Mouse (Mus musculus) olfactory bulb, adult 2 months (tissue): ENCODE measurements around the gene Sptssb. TPM values are rescaled to one million over a fixed set of nuclear protein-coding genes. Genes with fewer than 3 reads are reported as not detected.

Source experiments
- H3K27ac ChIP-seq: fragments of 200-500 bp; 2 replicates; pipeline ENCODE4 v1.5.1; 2012; ENCODE audit warnings: low read depth, low read length; ENCODE audit not compliant: insufficient read depth
- H3K4me1 ChIP-seq: fragments of 200-500 bp; 2 replicates; pipeline ENCODE4 v1.6.1; 2012; ENCODE audit warnings: low read length; ENCODE audit not compliant: control insufficient read depth, insufficient read depth
- H3K4me3 ChIP-seq: fragments of 200-500 bp; 2 replicates; pipeline ENCODE4 v1.5.1; 2012; ENCODE audit warnings: mild to moderate bottlenecking, low read depth, low read length, moderate library complexity; ENCODE audit not compliant: insufficient read depth
- CTCF ChIP-seq: fragments of 200-500 bp; IDR thresholded peaks from 2 replicates; pipeline ENCODE4 v1.5.1; 2012; ENCODE audit warnings: low read depth, mild to moderate bottlenecking, low read length, moderate library complexity; ENCODE audit not compliant: insufficient read depth
- POLR2A ChIP-seq: fragments of 200-500 bp; IDR thresholded peaks from 2 replicates; pipeline ENCODE4 v1.6.1; 2012; ENCODE audit warnings: mild to moderate bottlenecking, low read depth, low read length, moderate library complexity; ENCODE audit not compliant: insufficient read depth
- WGBS: fragments of 180-500 bp; shearing (Covaris S2); methylation state at CpG from one replicate; pipeline ENCODE4 v1.1.7; 2018; 5-methylcytosine and 5-hydroxymethylcytosine counted together
- polyA plus RNA-seq: library from polyadenylated mRNA; stranded (reverse); fragments of >200 nt; gene quantifications from 2 replicates; pipeline ENCODE4 v1.2.4, GENCODE M21; 2012; ENCODE audit warnings: low replicate concordance; ENCODE audit not compliant: missing spikeins, insufficient read depth, insufficient read length

Gene Sptssb
- polyA plus RNA-seq, 1 experiment: not detected

DNA sequence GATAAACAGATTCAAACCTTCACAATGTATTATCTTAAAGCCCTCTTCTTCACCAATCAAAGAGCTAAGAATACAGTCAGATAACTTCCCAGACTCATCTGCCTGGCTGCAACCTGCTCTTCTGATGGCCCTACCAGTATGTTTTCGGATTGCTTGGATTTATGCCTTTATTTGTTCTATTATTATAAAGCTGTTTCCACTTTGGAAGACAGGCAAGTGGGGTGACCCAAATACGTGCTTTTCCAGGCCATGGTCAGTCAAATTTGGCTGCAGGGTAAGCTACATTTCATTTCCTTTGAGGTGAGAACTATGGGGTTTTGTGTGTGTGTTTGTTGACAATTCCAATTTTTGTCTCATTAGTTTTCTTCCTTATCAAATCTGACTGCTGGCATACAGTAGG, 43.2 kb downstream of the Sptssb start:
- Histone ChIP-seq H3K27ac (no peak overlapping the region), H3K4me3 (no peak overlapping the region), H3K4me1 (no peaks in the 10 kb centered on the region)
- WGBS: 83% methylated on average over 2 of the region's 2 CpGs
- TF ChIP-seq CTCF (no peak), POLR2A (no peak)

DNA sequence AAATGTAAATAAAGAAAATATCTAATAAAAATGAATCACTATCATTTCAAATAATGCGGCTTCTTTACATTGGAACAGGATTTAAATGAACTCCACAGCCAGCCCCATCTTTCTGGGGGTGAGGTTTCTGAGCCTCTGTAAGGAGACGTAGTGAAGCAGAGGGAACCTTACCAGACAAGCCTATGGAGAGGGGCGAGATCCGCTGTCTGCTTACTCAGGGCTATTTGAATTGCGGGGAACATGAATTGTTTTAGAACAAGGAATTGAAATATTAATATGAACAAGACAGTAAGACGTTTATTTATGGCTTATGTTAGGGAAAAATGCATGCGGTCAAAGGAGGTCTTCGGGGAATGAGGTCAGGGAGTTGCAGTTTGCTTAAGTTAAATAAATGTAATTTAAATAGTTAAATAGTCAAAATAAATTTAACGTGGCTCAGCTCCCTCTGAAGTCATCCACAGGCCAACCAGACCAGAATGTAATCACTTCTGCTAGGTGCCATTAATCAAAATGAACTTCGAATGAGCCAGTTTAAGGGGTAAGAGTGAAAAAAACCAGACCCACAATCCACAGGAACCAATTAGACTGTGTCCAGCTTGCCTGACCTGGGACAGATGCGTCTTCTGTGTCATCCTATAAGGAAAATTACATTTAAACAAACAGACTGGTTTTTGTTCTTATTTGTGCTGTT, 46.6 kb downstream of the Sptssb start:
- WGBS: 92% methylated on average over 11 of the region's 11 CpGs
- TF ChIP-seq POLR2A (no peak), CTCF (no peak)
- Histone ChIP-seq H3K4me1 (no peaks in the 10 kb centered on the region), H3K4me3 (no peak overlapping the region), H3K27ac (no peak overlapping the region)

DNA sequence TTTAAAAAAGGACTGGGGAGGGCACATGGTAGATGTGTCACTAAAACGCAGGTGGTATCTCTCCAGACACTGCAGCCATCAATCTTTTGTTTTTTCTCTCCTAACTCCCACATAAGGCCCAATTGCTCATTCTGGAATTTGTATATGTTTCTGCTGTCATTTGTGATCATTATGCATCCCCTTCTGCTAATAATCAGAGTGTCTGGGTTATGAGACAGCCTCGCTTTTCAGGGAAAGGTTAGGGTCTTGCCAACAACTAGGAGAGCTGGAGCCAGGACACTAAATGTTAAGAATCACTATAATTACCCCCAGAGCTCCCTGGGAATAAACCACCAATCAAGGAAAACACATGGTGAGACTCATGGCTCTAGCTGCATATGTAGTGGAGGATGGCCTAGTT, 47.3 kb downstream of the Sptssb start:
- TF ChIP-seq POLR2A (no peak), CTCF (no peak)
- Histone ChIP-seq H3K4me1 (no peaks in the 10 kb centered on the region), H3K27ac (no peak overlapping the region), H3K4me3 (no peak overlapping the region)
- WGBS: 71% methylated on average over 2 of the region's 2 CpGs

DNA sequence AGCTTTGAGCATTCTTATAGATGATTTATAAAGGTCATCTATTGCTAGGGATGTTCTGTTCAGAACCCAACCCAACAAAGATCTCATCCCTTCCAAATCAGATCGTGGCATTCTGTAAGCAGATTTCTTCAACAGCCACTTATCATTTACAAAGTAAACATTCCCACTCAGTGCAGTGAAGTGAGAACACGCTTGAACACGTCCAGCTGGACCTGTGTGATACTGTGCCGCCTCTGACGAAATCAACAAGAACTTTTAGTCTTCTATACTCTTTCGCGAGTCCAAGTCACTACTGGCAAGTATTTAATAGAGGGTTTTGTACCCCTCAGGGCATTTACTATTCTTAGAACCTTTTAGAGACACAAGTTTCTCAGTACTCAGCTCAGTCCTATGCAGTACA, 51.3 kb downstream of the Sptssb start:
- H3K27ac ChIP-seq: no peak overlapping the region
- no peaks in the 10 kb centered on the region for H3K4me1 ChIP-seq
- WGBS: 81% methylated on average over 7 of the region's 7 CpGs
- TF ChIP-seq POLR2A (no peak), CTCF (no peak)
- H3K4me3 ChIP-seq: no peak overlapping the region

DNA sequence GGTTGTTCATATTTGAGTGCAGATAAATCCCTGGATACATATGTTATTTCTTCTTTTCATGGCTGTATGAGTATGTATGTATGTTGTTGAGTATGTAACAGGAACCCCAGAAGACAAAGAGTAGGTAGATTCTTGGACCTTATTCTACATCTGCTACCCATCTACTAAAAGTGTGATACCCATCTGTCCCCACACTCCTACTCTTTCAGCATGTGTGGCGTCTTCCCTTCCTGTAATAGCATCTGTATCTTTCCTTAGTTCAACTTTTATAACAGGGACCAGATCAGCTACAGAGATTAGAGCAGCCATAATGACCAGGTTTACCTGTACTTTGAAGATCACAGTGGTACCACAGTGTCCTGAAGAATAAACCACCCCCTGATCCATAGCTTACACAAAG, 56.6 kb downstream of the Sptssb start:
- Histone ChIP-seq H3K27ac (no peak overlapping the region), H3K4me3 (no peak overlapping the region), H3K4me1 (no peaks in the 10 kb centered on the region)
- 97% methylated on average over 1 of the region's 1 CpGs for WGBS
- TF ChIP-seq POLR2A (no peak), CTCF (no peak)

DNA sequence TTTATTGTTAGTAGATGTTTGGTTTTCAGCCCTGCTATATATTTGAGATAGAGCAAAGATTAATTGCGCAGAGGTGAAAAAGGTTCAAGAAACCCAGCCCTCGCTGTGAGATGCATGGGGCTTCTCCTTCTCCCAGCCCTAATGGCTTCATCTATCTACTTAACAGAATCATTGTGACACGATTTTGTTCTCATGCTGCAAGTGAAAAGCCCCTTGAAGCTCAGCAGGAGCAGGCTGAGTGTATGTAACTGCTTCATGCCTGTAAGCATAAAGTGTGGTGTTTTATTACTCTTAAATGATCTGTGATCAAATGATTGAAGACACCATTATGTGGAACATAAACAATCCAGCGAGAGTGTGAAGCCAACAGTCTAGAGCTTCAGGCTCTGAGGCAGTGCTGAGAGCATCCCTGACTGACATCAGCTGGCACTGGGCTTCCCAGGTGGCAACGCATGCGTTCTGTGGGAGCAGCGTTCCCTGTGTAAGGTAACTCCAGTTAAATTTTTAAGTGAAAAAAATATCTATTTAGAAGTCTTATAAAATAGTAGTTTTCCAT, 58.8 kb downstream of the Sptssb start:
- H3K27ac ChIP-seq: no peak overlapping the region
- H3K4me3 ChIP-seq: no peak overlapping the region
- peaks cover 2% of the 10 kb centered on the region; the same call in 1 of the 2 replicates for H3K4me1 ChIP-seq
- 80% methylated on average over 7 of the region's 7 CpGs for WGBS
- TF ChIP-seq CTCF: no peak
- TF ChIP-seq POLR2A: no peak

DNA sequence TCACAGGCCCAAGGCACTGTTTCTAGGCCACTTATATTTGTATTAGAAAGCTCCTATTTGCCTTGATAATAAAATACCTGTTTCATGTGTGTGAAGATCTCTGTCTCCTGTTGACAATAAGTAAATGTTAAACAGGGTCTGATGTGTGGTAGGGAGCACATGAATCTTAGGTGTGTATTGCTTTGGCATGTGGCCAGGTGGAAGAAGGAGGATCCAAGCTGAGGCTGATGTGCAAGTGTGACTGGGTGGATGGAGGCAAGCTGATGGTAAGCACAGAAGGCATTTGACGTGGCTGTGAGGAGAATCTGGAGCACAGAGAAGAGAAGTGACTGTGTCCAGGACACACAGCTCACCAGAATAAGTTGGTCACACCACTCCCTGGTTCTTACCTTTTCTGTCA, 60.6 kb downstream of the Sptssb start:
- peaks cover 2% of the 10 kb centered on the region; the same call in 1 of the 2 replicates for H3K4me1 ChIP-seq
- H3K4me3 ChIP-seq: no peak overlapping the region
- TF ChIP-seq POLR2A: no peak
- TF ChIP-seq CTCF: no peak
- WGBS: 93% methylated on average over 1 of the region's 1 CpGs
- no peak overlapping the region for H3K27ac ChIP-seq

DNA sequence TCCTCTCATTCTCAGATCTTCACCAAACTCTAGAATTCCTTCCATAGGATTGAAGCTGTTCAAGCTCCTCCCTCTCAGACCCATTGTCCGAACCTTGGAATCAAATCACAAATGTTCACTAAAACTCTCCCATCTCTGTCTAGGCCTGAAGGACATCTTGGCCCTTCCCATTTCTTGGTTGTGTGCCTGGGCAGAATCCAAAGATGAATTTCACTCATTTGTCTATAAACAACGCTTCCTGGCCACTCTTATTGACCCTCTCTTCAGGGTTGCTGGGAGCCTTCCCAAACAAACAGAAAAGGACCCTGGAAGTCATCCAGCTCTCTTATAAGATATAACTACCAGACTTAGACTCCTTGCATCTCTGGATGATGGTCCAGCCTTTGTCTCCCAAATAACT, 61.8 kb downstream of the Sptssb start:
- Histone ChIP-seq H3K27ac (no peak overlapping the region), H3K4me3 (no peak overlapping the region), H3K4me1 (peaks cover 2% of the 10 kb centered on the region; the same call in 1 of the 2 replicates)
- 90% methylated on average over 2 of the region's 2 CpGs for WGBS
- no peak for TF ChIP-seq POLR2A
- TF ChIP-seq CTCF: no peak

DNA sequence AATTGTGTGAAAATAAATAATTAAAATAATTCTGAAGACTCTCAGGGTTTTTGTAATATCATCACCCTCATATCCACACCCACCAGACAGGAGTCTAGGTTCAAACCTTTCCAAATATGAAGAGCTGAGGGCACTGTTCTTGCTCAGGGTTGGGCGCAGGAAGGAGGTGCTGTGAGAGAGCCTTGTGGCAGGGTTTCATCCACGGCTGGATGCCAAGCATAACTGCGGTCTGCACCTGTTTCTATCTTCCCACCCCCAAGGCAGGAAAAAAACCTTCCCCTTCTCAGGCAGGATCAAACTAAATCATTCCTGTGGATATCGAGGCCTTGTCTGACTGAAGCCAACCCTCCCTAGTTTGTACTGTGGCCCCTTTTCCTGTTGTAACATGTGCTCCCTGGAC, 62.2 kb downstream of the Sptssb start:
- H3K4me1 ChIP-seq: peaks cover 2% of the 10 kb centered on the region; the same call in 1 of the 2 replicates
- TF ChIP-seq POLR2A (no peak), CTCF (no peak)
- no peak overlapping the region for H3K27ac ChIP-seq
- WGBS: 55% methylated on average over 4 of the region's 4 CpGs
- H3K4me3 ChIP-seq: no peak overlapping the region

DNA sequence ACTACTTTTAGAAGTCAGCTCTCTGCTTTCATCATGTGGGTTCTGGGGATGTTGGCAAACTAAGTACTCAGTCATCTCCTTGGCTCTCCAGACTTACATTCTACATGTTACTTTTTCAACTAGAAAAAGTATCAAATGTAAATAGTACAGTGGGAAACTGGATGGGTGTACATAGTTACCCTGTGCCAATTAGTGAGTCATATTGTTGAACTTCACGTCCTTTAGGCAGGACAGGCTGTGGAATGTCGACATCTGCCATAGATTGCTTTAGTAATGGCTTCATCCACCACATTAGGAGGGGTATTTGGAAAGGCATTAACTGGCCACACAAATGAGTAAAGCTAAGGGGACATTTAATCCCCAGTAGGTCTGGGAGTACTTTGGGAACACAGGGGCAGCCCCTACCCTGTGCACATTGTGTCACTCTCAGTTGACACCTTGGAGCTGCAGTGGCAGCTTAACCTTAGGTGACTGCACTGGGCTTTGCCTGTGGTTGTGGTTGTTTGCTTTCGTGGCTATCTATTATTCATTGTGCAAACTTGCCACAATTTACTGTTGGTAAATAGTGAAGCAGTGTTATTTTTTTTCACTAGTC, 66.8 kb downstream of the Sptssb start:
- Histone ChIP-seq H3K27ac (no peak overlapping the region), H3K4me3 (no peak overlapping the region), H3K4me1 (peaks cover 2% of the 10 kb centered on the region; the same call in 1 of the 2 replicates)
- TF ChIP-seq POLR2A: no peak
- no peak for TF ChIP-seq CTCF
- WGBS: 75% methylated on average over 3 of the region's 3 CpGs
